Mouse (Mus musculus): Measurements from ENCODE around the gene Dip2c. TPM values are rescaled to one million over a fixed set of nuclear protein-coding genes. Genes with fewer than 3 reads are reported as not detected.

The Dip2c gene
- total RNA-seq, 1 experiment, result 10.6 TPM

GRCm38 (mm10) chr13:9694651-9695050 lies 418.3 kb downstream of the Dip2c start:
- Histone ChIP-seq H3K9me3 (ENCODE audit: control insufficient read depth, insufficient read depth, low read depth, low read length) (no peaks in the 10 kb centered on the region), H3K4me3 (ENCODE audit: insufficient read depth in 1 of 2, low read depth in 1 of 2, low read length in 2 of 2, poor library complexity in 1 of 2, severe bottlenecking in 1 of 2) (no peak overlapping the region), H3K4me1 (ENCODE audit: control insufficient read depth in 2 of 2, insufficient read depth in 2 of 2, low read length in 2 of 2, poor library complexity in 1 of 2) (no peaks in the 10 kb centered on the region), H3K27ac (ENCODE audit: insufficient read depth, low read depth, low read length, poor library complexity, severe bottlenecking) (no peak overlapping the region), H3K36me3 (ENCODE audit: control insufficient read depth, insufficient read depth, low read length, poor library complexity, severe bottlenecking) (peaks cover 2% of the 10 kb centered on the region; the same call in 1 of the 2 replicates), H3K9ac (ENCODE audit: insufficient read depth, low read depth, low read length, poor library complexity, severe bottlenecking) (no peak overlapping the region)
- TF ChIP-seq CHD2 (IDR thresholded peaks at IDR 0.05; ENCODE audit: low read depth, low read length) (no peak), ZNF384 (IDR thresholded peaks at IDR 0.05; ENCODE audit: low read depth, low read length) (no peak), ZC3H11A (IDR thresholded peaks at IDR 0.05; ENCODE audit: borderline replicate concordance, low read depth, low read length) (no peak), HCFC1 (IDR thresholded peaks at IDR 0.05; ENCODE audit: borderline replicate concordance, insufficient read depth, low read length) (no peak)
- DNase-seq (ENCODE audit: low read depth, low spot score), result no peak
- in situ Hi-C loops (cut with MboI; ENCODE audit: low sequenced_read_pairs in 2 of 2, unreplicated experiment in 2 of 2), result no loop called here

- H3K9me3 ChIP-seq (ENCODE audit: control insufficient read depth, insufficient read depth, low read depth, low read length), result no peaks in the 10 kb centered on the region
- TF ChIP-seq ZC3H11A (IDR thresholded peaks at IDR 0.05; ENCODE audit: borderline replicate concordance, low read depth, low read length) (no peak), HCFC1 (IDR thresholded peaks at IDR 0.05; ENCODE audit: borderline replicate concordance, insufficient read depth, low read length) (no peak), MAFK (IDR thresholded peaks at IDR 0.05; ENCODE audit: insufficient read depth, low read depth, low read length) (no peak), CHD2 (IDR thresholded peaks at IDR 0.05; ENCODE audit: low read depth, low read length) (no peak), ZNF384 (IDR thresholded peaks at IDR 0.05; ENCODE audit: low read depth, low read length) (no peak)
- in situ Hi-C loops (cut with MboI; ENCODE audit: low sequenced_read_pairs in 2 of 2, unreplicated experiment in 2 of 2), result no loop called here
- H3K36me3 ChIP-seq (ENCODE audit: control insufficient read depth, insufficient read depth, low read length, poor library complexity, severe bottlenecking), result peaks cover 2% of the 10 kb centered on the region; the same call in 1 of the 2 replicates
- no peak for DNase-seq (ENCODE audit: low read depth, low spot score)
- no peaks in the 10 kb centered on the region for H3K4me1 ChIP-seq (ENCODE audit: control insufficient read depth in 2 of 2, insufficient read depth in 2 of 2, low read length in 2 of 2, poor library complexity in 1 of 2)
- H3K4me3 ChIP-seq (ENCODE audit: insufficient read depth in 1 of 2, low read depth in 1 of 2, low read length in 2 of 2, poor library complexity in 1 of 2, severe bottlenecking in 1 of 2), result no peak overlapping the region
- no peak overlapping the region for H3K27ac ChIP-seq (ENCODE audit: insufficient read depth, low read depth, low read length, poor library complexity, severe bottlenecking)
- no peak overlapping the region for H3K9ac ChIP-seq (ENCODE audit: insufficient read depth, low read depth, low read length, poor library complexity, severe bottlenecking)
These were observed 419.1 kb downstream of the Dip2c start for GRCm38 (mm10) chr13:9695403-9695802.

- no peak overlapping the region for H3K9ac ChIP-seq (ENCODE audit: insufficient read depth, low read depth, low read length, poor library complexity, severe bottlenecking)
- H3K27ac ChIP-seq (ENCODE audit: insufficient read depth, low read depth, low read length, poor library complexity, severe bottlenecking), result no peak overlapping the region
- in situ Hi-C loops (cut with MboI; ENCODE audit: low sequenced_read_pairs in 2 of 2, unreplicated experiment in 2 of 2), result no loop called here
- no peak for DNase-seq (ENCODE audit: low read depth, low spot score)
- H3K4me3 ChIP-seq (ENCODE audit: insufficient read depth in 1 of 2, low read depth in 1 of 2, low read length in 2 of 2, poor library complexity in 1 of 2, severe bottlenecking in 1 of 2), result no peak overlapping the region
- peaks cover 2% of the 10 kb centered on the region; the same call in 1 of the 2 replicates for H3K36me3 ChIP-seq (ENCODE audit: control insufficient read depth, insufficient read depth, low read length, poor library complexity, severe bottlenecking)
- H3K4me1 ChIP-seq (ENCODE audit: control insufficient read depth in 2 of 2, insufficient read depth in 2 of 2, low read length in 2 of 2, poor library complexity in 1 of 2), result no peaks in the 10 kb centered on the region
- no peaks in the 10 kb centered on the region for H3K9me3 ChIP-seq (ENCODE audit: control insufficient read depth, insufficient read depth, low read depth, low read length)
- TF ChIP-seq ZNF384 (IDR thresholded peaks at IDR 0.05; ENCODE audit: low read depth, low read length) (no peak), MAFK (IDR thresholded peaks at IDR 0.05; ENCODE audit: insufficient read depth, low read depth, low read length) (no peak), CHD2 (IDR thresholded peaks at IDR 0.05; ENCODE audit: low read depth, low read length) (no peak), ZC3H11A (IDR thresholded peaks at IDR 0.05; ENCODE audit: borderline replicate concordance, low read depth, low read length) (no peak), HCFC1 (IDR thresholded peaks at IDR 0.05; ENCODE audit: borderline replicate concordance, insufficient read depth, low read length) (no peak)
These were observed 419.5 kb downstream of the Dip2c start for GRCm38 (mm10) chr13:9695809-9696208.

GRCm38 (mm10) chr13:9697340-9697739 lies 421.0 kb downstream of the Dip2c start:
- Histone ChIP-seq H3K36me3 (ENCODE audit: control insufficient read depth, insufficient read depth, low read length, poor library complexity, severe bottlenecking) (peaks cover 2% of the 10 kb centered on the region; the same call in 1 of the 2 replicates), H3K9ac (ENCODE audit: insufficient read depth, low read depth, low read length, poor library complexity, severe bottlenecking) (no peak overlapping the region), H3K9me3 (ENCODE audit: control insufficient read depth, insufficient read depth, low read depth, low read length) (no peaks in the 10 kb centered on the region), H3K27ac (ENCODE audit: insufficient read depth, low read depth, low read length, poor library complexity, severe bottlenecking) (no peak overlapping the region), H3K4me3 (ENCODE audit: insufficient read depth in 1 of 2, low read depth in 1 of 2, low read length in 2 of 2, poor library complexity in 1 of 2, severe bottlenecking in 1 of 2) (no peak overlapping the region), H3K4me1 (ENCODE audit: control insufficient read depth in 2 of 2, insufficient read depth in 2 of 2, low read length in 2 of 2, poor library complexity in 1 of 2) (peaks cover 2 to 8% of the 10 kb centered on the region in 2 experiments; a peak in 2 of 4 replicates)
- no peak for DNase-seq (ENCODE audit: low read depth, low spot score)
- TF ChIP-seq ZC3H11A (IDR thresholded peaks at IDR 0.05; ENCODE audit: borderline replicate concordance, low read depth, low read length), result no peak
- TF ChIP-seq HCFC1 (IDR thresholded peaks at IDR 0.05; ENCODE audit: borderline replicate concordance, insufficient read depth, low read length), result no peak
- no peak for TF ChIP-seq CHD2 (IDR thresholded peaks at IDR 0.05; ENCODE audit: low read depth, low read length)
- TF ChIP-seq MAFK (IDR thresholded peaks at IDR 0.05; ENCODE audit: insufficient read depth, low read depth, low read length), result no peak
- TF ChIP-seq ZNF384 (IDR thresholded peaks at IDR 0.05; ENCODE audit: low read depth, low read length), result no peak
- in situ Hi-C loops (cut with MboI; ENCODE audit: low sequenced_read_pairs in 2 of 2, unreplicated experiment in 2 of 2), result no loop called here

All from ES-E14 (cell line).